Mouse (Mus musculus): ENCODE results near the gene Sel1l3. TPM values are rescaled to one million over a fixed set of nuclear protein-coding genes. Genes with fewer than 3 reads are reported as not detected.

The Sel1l3 gene
- total RNA-seq, 2 experiments from 2014 or later = 78.7 to 95.4 TPM

GRCm38 (mm10) chr5:53225434-53225833, 11.7 kb upstream of the Sel1l3 start:
- intact Hi-C loops (cut with DNase I) = no loop called here
- DNase-seq (ENCODE audit: low spot score in 2 of 2) = no peak

- intact Hi-C loops (cut with DNase I) = loop anchor here (5.0 kb wide), 1 partner anchor 68 kb away; no protein-coding TSS in a partner anchor
Measured at GRCm38 (mm10) chr5:53214801-53215200, 1.1 kb upstream of the Sel1l3 start.

GRCm38 (mm10) chr5:53214362-53214761, 635 bp upstream of the Sel1l3 start:
- DNase-seq (ENCODE audit: low spot score in 2 of 2) = no peak
- intact Hi-C loops (cut with DNase I) = loop anchor here (5.0 kb wide), 1 partner anchor 67 kb away; no protein-coding TSS in a partner anchor

More at GRCm38 (mm10) chr5:53214801-53215200, 1.1 kb upstream of the Sel1l3 start:
- no peak for DNase-seq (ENCODE audit: low spot score in 2 of 2)

- intact Hi-C loops (cut with DNase I) = loop anchor here (5.0 kb wide), 1 partner anchor 66 kb away; no protein-coding TSS in a partner anchor
- DNase-seq (ENCODE audit: low spot score in 2 of 2) = peak in 1 of 2 experiments; percentile 37
Measured at GRCm38 (mm10) chr5:53212782-53213710, 681 bp downstream of the Sel1l3 start.

DNA sequence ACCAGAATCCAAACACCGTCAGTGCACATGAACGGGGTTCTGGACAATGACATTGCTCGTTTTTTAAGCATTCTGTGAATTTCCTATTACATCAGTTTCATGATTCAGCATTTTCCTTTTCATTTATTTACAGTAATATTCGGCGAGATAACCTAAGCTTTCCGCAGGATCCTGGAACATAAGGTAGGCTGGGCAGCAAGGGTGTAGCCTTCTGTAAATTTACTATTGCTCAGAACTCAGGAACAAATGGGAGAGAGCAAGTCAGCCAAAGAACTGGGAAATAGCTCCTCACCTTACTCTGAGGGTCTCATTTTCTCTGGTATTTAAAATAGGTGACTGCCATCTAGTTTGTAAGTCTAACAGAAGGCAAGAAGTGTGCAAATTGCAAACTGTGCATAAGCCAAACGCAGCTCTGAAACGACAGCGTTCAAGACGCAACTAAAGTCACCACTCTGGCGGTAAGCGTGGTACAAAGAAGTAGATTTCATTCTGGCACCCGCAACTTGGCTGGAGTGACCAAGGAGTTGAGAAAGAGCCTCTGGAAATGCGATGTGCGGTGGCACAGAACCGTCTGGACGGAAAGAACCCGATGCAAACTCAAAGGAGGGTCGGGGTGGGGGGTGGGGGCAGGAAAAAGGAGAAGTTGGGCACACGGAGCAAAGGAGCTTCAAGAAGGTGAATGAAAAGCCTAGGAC, 1.5 kb downstream of the Sel1l3 start:
- DNase-seq (ENCODE audit: low spot score in 2 of 2) = no peak
- intact Hi-C loops (cut with DNase I) = loop anchor here (5.0 kb wide), 1 partner anchor 65 kb away; no protein-coding TSS in a partner anchor

DNA sequence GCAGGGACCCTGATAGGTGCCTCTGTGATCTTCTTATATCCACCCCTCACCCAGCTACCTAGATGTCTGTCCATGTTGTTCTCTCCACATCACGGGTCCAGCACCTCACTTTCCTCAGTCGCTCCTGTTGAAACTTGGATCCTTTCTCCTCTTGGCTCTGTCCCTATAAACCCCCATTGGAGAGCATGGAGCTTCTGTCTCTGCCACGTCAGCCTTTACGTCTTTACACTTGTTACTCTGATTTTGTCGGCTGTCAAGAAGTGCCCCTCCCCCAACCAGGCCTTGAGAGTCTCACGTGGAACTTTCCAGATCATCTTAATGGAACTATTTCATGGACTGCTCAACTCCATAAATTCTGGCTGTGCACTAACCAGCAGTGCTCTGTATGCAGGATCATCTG, 2.5 kb downstream of the Sel1l3 start:
- peak; percentile 47 to 74 for DNase-seq (ENCODE audit: low spot score in 2 of 2)
- intact Hi-C loops (cut with DNase I) = loop anchor here (5.0 kb wide), 1 partner anchor 64 kb away; no protein-coding TSS in a partner anchor

DNA sequence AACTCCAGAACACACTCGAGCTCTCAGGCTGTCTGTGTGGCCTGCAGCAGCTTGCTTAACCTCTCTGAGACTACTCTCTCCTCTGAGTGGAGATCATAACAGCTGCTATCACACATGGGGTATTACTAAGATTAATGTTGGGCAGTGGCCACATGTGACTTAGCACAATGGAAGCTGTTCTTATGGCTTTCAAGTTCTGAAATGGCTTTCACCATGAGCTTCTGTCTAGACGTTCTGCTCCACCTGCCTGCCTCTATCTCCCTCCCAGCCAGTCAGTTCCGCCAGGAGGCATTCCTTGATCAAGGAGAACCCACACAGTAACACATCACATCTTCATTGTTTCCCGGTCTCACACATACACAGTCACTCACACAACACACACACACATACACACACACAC, 3.2 kb downstream of the Sel1l3 start:
- DNase-seq (ENCODE audit: low spot score in 2 of 2) = no peak
- intact Hi-C loops (cut with DNase I) = loop anchor here (5.0 kb wide), 1 partner anchor 63 kb away; no protein-coding TSS in a partner anchor

GRCm38 (mm10) chr5:53209773-53210172, 4.0 kb downstream of the Sel1l3 start:
- intact Hi-C loops (cut with DNase I) = loop anchor here (5.0 kb wide), 1 partner anchor 62 kb away; no protein-coding TSS in a partner anchor

GRCm38 (mm10) chr5:53208731-53209130, 5.0 kb downstream of the Sel1l3 start:
- intact Hi-C loops (cut with DNase I) = no loop called here
- no peak for DNase-seq (ENCODE audit: low spot score in 2 of 2)

More at GRCm38 (mm10) chr5:53209773-53210172, 4.0 kb downstream of the Sel1l3 start:
- no peak for DNase-seq (ENCODE audit: low spot score in 2 of 2)

GRCm38 (mm10) chr5:53206575-53206974, 7.2 kb downstream of the Sel1l3 start:
- intact Hi-C loops (cut with DNase I) = no loop called here
- no peak for DNase-seq (ENCODE audit: low spot score in 2 of 2)

DNA sequence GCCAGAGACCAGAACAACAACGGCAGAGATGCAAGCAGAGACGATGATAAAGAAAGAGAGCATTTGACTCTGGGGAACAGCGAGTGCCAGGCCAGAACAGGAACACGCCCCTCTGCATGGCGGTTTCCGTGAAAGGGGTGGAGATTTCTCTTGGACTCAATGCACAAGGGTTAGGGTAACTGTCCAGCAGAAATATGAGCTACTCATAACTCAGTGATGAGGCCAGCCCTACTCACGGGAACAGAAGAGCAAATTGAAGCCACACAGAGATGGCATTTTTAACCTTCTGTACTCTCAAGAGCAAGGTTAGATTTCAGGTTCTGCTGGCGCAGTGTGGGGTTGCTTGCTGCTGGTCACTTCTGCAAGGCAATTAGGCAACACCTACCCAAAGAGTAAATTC, 11.0 kb downstream of the Sel1l3 start:
- intact Hi-C loops (cut with DNase I) = no loop called here
- no peak for DNase-seq (ENCODE audit: low spot score in 2 of 2)

- DNase-seq (ENCODE audit: low spot score in 2 of 2) = no peak
- intact Hi-C loops (cut with DNase I) = no loop called here
Measured at GRCm38 (mm10) chr5:53200825-53201224, 12.9 kb downstream of the Sel1l3 start.

DNA sequence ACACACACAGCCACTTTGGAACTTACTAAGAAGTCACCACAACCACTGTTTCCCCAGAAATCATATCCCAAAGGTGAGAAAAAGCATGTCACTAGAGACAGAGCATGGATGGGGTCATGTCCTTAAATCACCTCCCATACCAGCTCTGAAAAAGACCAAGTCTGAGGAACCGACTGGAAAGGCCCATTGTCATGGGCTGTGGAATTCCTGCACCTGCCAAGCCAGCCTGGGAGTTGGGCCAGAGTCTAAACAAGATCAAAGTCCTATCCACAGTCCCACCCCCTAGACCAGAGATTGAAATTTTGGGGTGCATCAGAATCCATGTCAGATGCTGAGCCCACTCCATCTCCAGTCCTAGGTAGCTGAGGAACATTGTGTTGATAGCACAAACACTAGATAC, 15.3 kb downstream of the Sel1l3 start:
- intact Hi-C loops (cut with DNase I) = no loop called here
- DNase-seq (ENCODE audit: low spot score in 2 of 2) = no peak

GRCm38 (mm10) chr5:53196387-53197088, 17.2 kb downstream of the Sel1l3 start:
- intact Hi-C loops (cut with DNase I) = no loop called here
- DNase-seq (ENCODE audit: low spot score in 2 of 2) = no peak

GRCm38 (mm10) chr5:53194841-53195240, 18.9 kb downstream of the Sel1l3 start:
- DNase-seq (ENCODE audit: low spot score in 2 of 2) = no peak
- intact Hi-C loops (cut with DNase I) = no loop called here

- no peak for DNase-seq (ENCODE audit: low spot score in 2 of 2)
- intact Hi-C loops (cut with DNase I) = no loop called here
Measured at GRCm38 (mm10) chr5:53194421-53194820, 19.3 kb downstream of the Sel1l3 start.

DNA sequence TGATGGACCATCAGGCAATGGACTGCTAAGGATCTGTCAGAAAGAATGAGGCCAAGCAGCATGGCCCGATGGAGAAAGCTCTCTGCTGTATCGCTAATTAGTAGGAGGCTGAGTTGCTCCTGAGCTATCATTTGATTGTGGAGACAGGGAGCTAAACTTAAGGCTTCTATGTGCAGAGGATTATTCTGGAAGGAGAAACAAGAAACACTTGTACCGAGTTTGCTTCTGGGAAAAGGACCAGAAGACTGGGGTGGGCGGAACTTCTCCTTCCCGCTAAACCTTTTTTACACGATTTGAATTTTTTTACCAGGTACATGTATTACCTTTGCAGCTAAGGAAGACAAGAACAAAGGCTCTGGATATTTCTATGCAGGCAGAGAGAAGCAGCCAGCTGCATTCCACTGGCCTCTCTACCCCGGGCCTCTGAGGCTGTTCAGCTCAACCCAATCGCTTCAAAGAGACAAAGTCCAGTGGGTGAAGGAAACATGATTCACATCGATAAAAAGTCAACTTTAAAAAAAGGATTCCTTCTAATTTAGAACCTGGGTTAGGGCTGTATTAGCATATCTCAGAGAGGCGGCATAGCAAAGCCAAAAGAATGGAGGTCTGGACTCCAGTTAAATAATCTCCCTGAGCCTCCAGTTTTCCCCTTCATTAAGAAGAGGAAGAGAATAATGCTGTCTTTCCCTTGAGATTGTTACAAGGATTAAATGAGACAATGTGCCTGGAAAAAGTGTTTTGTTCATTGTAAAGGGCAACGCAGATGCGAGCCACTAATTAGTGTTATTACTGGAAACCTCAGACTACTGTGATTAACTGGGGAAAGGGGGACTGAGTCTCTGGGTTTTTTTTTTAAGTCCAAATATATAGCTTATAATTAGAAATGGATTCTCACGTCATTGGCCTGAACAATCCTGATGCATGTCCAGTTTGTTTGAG, 20.4 kb downstream of the Sel1l3 start:
- intact Hi-C loops (cut with DNase I) = no loop called here
- DNase-seq (ENCODE audit: low spot score in 2 of 2) = no peak

GRCm38 (mm10) chr5:53188608-53189007, 25.1 kb downstream of the Sel1l3 start:
- intact Hi-C loops (cut with DNase I) = no loop called here

More at GRCm38 (mm10) chr5:53188608-53189007, 25.1 kb downstream of the Sel1l3 start:
- no peak for DNase-seq (ENCODE audit: low spot score in 2 of 2)
